Mouse (Mus musculus): ENCODE data around the gene Nckap5. TPM values are rescaled to one million over a fixed set of nuclear protein-coding genes. Genes with fewer than 3 reads are reported as not detected.

Nckap5 gene
- polyA plus RNA-seq, 1 experiment, result not detected

DNA sequence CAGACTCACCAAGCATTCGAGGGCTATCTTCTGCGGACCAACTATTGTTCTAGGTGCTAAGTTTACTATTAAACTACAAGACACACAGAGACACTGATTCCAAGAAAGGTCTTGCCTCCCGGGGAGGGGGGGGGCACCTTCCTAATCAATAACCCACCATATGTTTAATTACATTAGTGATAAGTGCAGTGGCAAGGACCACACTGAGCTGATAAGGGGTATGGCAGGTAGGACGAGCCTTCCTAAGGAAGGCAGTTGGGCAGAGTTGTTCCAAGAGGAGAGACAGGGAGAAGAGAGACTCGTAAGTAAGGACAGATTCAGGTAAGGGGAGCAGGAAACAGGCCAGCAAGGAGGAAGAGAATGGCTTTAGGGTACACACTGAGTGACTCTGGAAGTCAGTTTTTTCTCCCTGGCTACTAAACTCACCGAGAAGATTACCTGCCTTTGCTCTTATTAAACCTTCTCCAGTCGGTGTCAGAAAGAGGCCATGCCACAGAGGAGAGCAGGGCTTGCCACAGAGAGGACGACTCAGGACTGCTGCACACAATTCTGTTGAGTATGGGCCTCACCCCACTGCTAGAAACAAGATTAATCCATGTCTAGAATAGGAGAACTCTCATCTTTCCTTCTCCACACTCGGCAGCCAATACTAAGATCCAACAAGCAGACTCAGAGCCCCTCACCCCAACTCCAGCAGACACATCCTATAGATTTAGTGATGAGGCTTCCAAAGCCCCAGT, 104.8 kb downstream of the Nckap5 start:
- H3K27me3 ChIP-seq (ENCODE audit: control insufficient read depth, insufficient read depth, insufficient read length), result no peaks in the 10 kb centered on the region
- no peaks in the 10 kb centered on the region for H3K36me3 ChIP-seq (ENCODE audit: control insufficient read depth, insufficient read depth)
- H3ac ChIP-seq (ENCODE audit: control insufficient read depth, insufficient read length, low read depth), result no peak overlapping the region
- H3K79me2 ChIP-seq (ENCODE audit: control insufficient read depth, insufficient read depth), result no peaks in the 10 kb centered on the region
- TF ChIP-seq MYOD1 (IDR thresholded peaks at IDR 0.05; ENCODE audit: control insufficient read depth, insufficient read length, low read depth) (no peak), FOSL1 (IDR thresholded peaks at IDR 0.05; ENCODE audit: insufficient read depth, low read length, poor library complexity, severe bottlenecking) (no peak), CEBPB (IDR thresholded peaks at IDR 0.05; ENCODE audit: low read depth) (no peak)
- no peaks in the 10 kb centered on the region for H3K79me3 ChIP-seq (ENCODE audit: low read depth)
- no peak overlapping the region for H3K4me3 ChIP-seq (ENCODE audit: insufficient read depth, poor library complexity, severe bottlenecking)

DNA sequence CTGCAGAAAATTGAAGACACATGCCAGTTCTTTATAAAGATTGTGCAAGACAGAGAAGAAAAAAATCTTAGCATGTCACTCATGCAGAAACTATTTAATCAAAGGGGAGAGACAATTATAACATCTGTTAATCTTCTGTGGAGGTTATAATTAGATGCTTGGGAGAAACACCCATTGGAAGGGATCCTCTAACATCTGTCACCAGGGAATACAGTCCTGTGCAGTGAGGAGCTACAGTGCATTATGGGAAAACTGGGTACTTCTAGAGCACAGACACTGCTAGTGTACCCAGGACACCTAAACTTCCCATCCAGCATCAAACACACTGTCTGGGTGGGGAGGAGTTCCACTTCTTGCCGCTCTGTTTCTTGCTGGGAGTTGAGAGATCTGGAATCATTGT, 108.7 kb downstream of the Nckap5 start:
- Histone ChIP-seq H3ac (ENCODE audit: control insufficient read depth, insufficient read length, low read depth) (no peak overlapping the region), H3K4me3 (ENCODE audit: insufficient read depth, poor library complexity, severe bottlenecking) (no peak overlapping the region), H3K79me3 (ENCODE audit: low read depth) (no peaks in the 10 kb centered on the region), H3K36me3 (ENCODE audit: control insufficient read depth, insufficient read depth) (no peaks in the 10 kb centered on the region), H3K79me2 (ENCODE audit: control insufficient read depth, insufficient read depth) (no peaks in the 10 kb centered on the region), H3K27me3 (ENCODE audit: control insufficient read depth, insufficient read depth, insufficient read length) (no peaks in the 10 kb centered on the region)
- TF ChIP-seq USF1 (IDR thresholded peaks at IDR 0.05; ENCODE audit: low read depth), result no peak
- no peak for TF ChIP-seq MYOG (IDR thresholded peaks at IDR 0.05; ENCODE audit: control insufficient read depth, extremely low read depth, insufficient read length)
- no peak for TF ChIP-seq FOSL1 (IDR thresholded peaks at IDR 0.05; ENCODE audit: insufficient read depth, low read length, poor library complexity, severe bottlenecking)
- no peak for TF ChIP-seq CEBPB (IDR thresholded peaks at IDR 0.05; ENCODE audit: low read depth)
- no peak for TF ChIP-seq MAX (IDR thresholded peaks at IDR 0.05)
- TF ChIP-seq MYOD1 (IDR thresholded peaks at IDR 0.05; ENCODE audit: control insufficient read depth, insufficient read length, low read depth), result no peak
- TF ChIP-seq CTCF (IDR thresholded peaks at IDR 0.05; ENCODE audit: control insufficient read depth, insufficient read depth, insufficient read length), result no peak

DNA sequence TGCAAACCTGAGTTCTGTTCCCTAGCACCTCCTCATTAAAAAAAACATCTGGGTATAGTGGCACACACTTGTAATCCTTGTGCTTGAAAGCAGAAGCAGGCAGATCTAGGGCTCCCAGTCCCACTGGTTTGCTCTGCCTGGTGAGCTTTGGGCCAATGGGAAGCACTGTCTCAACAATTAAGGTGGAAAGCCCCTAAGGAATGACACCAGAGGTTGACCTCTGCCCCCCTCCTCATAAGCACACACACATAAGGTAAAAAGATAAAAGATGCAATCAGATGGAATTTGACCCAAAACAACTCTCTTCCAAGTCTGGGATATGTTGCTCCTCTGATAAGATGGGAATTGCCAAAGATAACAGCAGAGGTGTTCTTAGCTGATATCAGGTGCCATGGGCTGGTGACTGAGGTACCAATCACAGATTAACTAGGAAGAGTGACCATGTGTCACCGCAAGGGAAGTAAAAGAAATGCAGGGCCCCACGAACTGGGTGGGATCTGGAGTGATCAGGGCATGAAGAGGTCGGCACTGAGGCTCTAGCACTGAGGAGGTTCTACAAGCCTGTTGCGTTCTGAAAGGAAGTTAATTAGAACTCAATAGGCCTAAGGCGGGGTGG, 110.8 kb downstream of the Nckap5 start:
- TF ChIP-seq MAX (IDR thresholded peaks at IDR 0.05) (no peak), CTCF (IDR thresholded peaks at IDR 0.05; ENCODE audit: control insufficient read depth, insufficient read depth, insufficient read length) (no peak), MYOG (IDR thresholded peaks at IDR 0.05; ENCODE audit: control insufficient read depth, extremely low read depth, insufficient read length) (no peak), MYOD1 (IDR thresholded peaks at IDR 0.05; ENCODE audit: control insufficient read depth, insufficient read length, low read depth) (no peak), USF1 (IDR thresholded peaks at IDR 0.05; ENCODE audit: low read depth) (no peak), CEBPB (IDR thresholded peaks at IDR 0.05; ENCODE audit: low read depth) (no peak), FOSL1 (IDR thresholded peaks at IDR 0.05; ENCODE audit: insufficient read depth, low read length, poor library complexity, severe bottlenecking) (no peak)
- H3ac ChIP-seq (ENCODE audit: control insufficient read depth, insufficient read length, low read depth), result no peak overlapping the region
- no peaks in the 10 kb centered on the region for H3K79me2 ChIP-seq (ENCODE audit: control insufficient read depth, insufficient read depth)
- H3K36me3 ChIP-seq (ENCODE audit: control insufficient read depth, insufficient read depth), result no peaks in the 10 kb centered on the region
- H3K4me3 ChIP-seq (ENCODE audit: insufficient read depth, poor library complexity, severe bottlenecking), result no peak overlapping the region
- H3K79me3 ChIP-seq (ENCODE audit: low read depth), result no peaks in the 10 kb centered on the region
- no peaks in the 10 kb centered on the region for H3K27me3 ChIP-seq (ENCODE audit: control insufficient read depth, insufficient read depth, insufficient read length)

DNA sequence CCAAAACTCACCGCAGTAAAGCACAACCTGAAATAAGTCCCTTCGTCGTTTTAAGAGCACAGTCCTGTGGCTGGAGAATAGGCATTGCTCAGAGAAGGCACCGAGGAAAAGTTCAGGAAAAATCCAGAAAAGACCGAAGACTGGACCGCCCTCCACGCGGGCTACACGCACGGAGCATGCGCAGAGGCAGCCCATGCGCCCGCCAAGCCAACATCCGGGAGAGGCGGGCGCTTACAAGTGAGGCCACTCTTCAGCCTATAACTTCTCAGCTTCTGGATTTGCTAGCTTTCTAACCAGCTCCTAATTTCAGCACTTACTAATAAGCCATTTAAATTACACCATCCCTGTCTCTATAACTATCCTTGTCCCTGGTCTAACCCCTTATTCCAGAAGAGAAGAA, 124.0 kb downstream of the Nckap5 start:
- Histone ChIP-seq H3K36me3 (ENCODE audit: control insufficient read depth, insufficient read depth) (no peaks in the 10 kb centered on the region), H3K4me3 (ENCODE audit: insufficient read depth, poor library complexity, severe bottlenecking) (no peak overlapping the region), H3K79me3 (ENCODE audit: low read depth) (no peaks in the 10 kb centered on the region), H3K27me3 (ENCODE audit: control insufficient read depth, insufficient read depth, insufficient read length) (no peaks in the 10 kb centered on the region), H3ac (ENCODE audit: control insufficient read depth, insufficient read length, low read depth) (no peak overlapping the region), H3K79me2 (ENCODE audit: control insufficient read depth, insufficient read depth) (no peaks in the 10 kb centered on the region)
- no peak for TF ChIP-seq USF1 (IDR thresholded peaks at IDR 0.05; ENCODE audit: low read depth)
- no peak for TF ChIP-seq FOSL1 (IDR thresholded peaks at IDR 0.05; ENCODE audit: insufficient read depth, low read length, poor library complexity, severe bottlenecking)
- no peak for TF ChIP-seq CEBPB (IDR thresholded peaks at IDR 0.05; ENCODE audit: low read depth)
- no peak for TF ChIP-seq MYOD1 (IDR thresholded peaks at IDR 0.05; ENCODE audit: control insufficient read depth, insufficient read length, low read depth)
- TF ChIP-seq MAX (IDR thresholded peaks at IDR 0.05), result no peak
- TF ChIP-seq CTCF (IDR thresholded peaks at IDR 0.05; ENCODE audit: control insufficient read depth, insufficient read depth, insufficient read length), result no peak
- TF ChIP-seq MYOG (IDR thresholded peaks at IDR 0.05; ENCODE audit: control insufficient read depth, extremely low read depth, insufficient read length), result no peak

DNA sequence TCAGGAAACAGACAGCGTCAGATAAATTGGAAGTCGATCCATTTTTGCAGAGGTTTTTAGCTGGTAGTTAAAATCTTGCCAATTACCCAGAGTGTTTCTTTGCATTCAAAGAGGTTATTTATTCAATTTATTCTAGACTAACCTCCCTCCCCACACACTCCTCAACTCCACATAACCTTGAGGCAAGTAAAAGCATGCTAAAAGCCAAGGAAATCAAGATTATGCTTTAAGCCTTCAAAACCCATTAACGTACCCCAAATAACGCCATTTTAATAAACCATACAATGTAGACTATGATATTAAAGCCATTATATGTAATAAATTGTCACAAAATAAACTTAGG, 129.7 kb downstream of the Nckap5 start:
- Histone ChIP-seq H3K79me3 (ENCODE audit: low read depth) (no peaks in the 10 kb centered on the region), H3K79me2 (ENCODE audit: control insufficient read depth, insufficient read depth) (no peaks in the 10 kb centered on the region), H3K36me3 (ENCODE audit: control insufficient read depth, insufficient read depth) (no peaks in the 10 kb centered on the region), H3K4me3 (ENCODE audit: insufficient read depth, poor library complexity, severe bottlenecking) (no peak overlapping the region), H3ac (ENCODE audit: control insufficient read depth, insufficient read length, low read depth) (no peak overlapping the region), H3K27me3 (ENCODE audit: control insufficient read depth, insufficient read depth, insufficient read length) (no peaks in the 10 kb centered on the region)
- TF ChIP-seq MAX (IDR thresholded peaks at IDR 0.05), result no peak
- TF ChIP-seq CEBPB (IDR thresholded peaks at IDR 0.05; ENCODE audit: low read depth), result no peak
- no peak for TF ChIP-seq CTCF (IDR thresholded peaks at IDR 0.05; ENCODE audit: control insufficient read depth, insufficient read depth, insufficient read length)
- TF ChIP-seq USF1 (IDR thresholded peaks at IDR 0.05; ENCODE audit: low read depth), result no peak
- no peak for TF ChIP-seq MYOD1 (IDR thresholded peaks at IDR 0.05; ENCODE audit: control insufficient read depth, insufficient read length, low read depth)
- no peak for TF ChIP-seq FOSL1 (IDR thresholded peaks at IDR 0.05; ENCODE audit: insufficient read depth, low read length, poor library complexity, severe bottlenecking)
- no peak for TF ChIP-seq MYOG (IDR thresholded peaks at IDR 0.05; ENCODE audit: control insufficient read depth, extremely low read depth, insufficient read length)

Measured in C2C12 (cell line).